Mouse (Mus musculus) MEL (cell line): ENCODE results near the gene Fxr1. TPM values are rescaled to one million over a fixed set of nuclear protein-coding genes. Genes with fewer than 3 reads are reported as not detected.
A peak's percentile ranks its signal among the peaks of the same experiment; 100 is the strongest.

Source experiments
- DNase-seq: peaks from one replicate; pipeline ENCODE4 v3.0.0; 2011; ENCODE audit warnings: low read depth, low spot score
- H3K27ac ChIP-seq: 2 replicates; pipeline ENCODE4 v1.5.1; 2012; ENCODE audit warnings: low read depth, mild to moderate bottlenecking, control low read depth, low read length, moderate library complexity; ENCODE audit not compliant: control insufficient read depth
- H3K27me3 ChIP-seq, 2 experiments: fragments of 150-350 bp in 1 of 2; sonication (generic) in 1 of 2; 2 replicates each; pipeline ENCODE4 v1.6.1; 2012; ENCODE audit warnings: low read length in 2 of 2, mild to moderate bottlenecking in 2 of 2, improper control_type of control experiment in 1 of 2, moderate library complexity in 1 of 2; ENCODE audit not compliant: insufficient read depth in 2 of 2, control insufficient read depth in 1 of 2
- H3K36me3 ChIP-seq, 2 experiments: 2 replicates each; pipeline ENCODE4 v1.6.1; 2012 to 2014; ENCODE audit warnings: low read length in 2 of 2, improper control_type of control experiment in 1 of 2, inconsistent platforms in 1 of 2, mild to moderate bottlenecking in 1 of 2; ENCODE audit not compliant: insufficient read depth in 2 of 2, control insufficient read depth in 1 of 2
- H3K4me1 ChIP-seq, 2 experiments: fragments of 150-350 bp in 1 of 2; sonication (generic) in 1 of 2; 2 replicates each; pipeline ENCODE4 v1.6.1; 2012; ENCODE audit warnings: low read length in 2 of 2, improper control_type of control experiment in 1 of 2, mild to moderate bottlenecking in 1 of 2; ENCODE audit not compliant: insufficient read depth in 2 of 2, control insufficient read depth in 1 of 2
- H3K4me3 ChIP-seq, 2 experiments: fragments of 150-350 bp in 1 of 2; sonication (generic) in 1 of 2; 2 replicates each; pipeline ENCODE4 v1.5.1; 2012; ENCODE audit warnings: low read depth in 2 of 2, low read length in 2 of 2, mild to moderate bottlenecking in 2 of 2, moderate library complexity in 2 of 2, control low read depth in 1 of 2, improper control_type of control experiment in 1 of 2; ENCODE audit not compliant: control insufficient read depth in 1 of 2, insufficient read depth in 1 of 2
- H3K79me2 ChIP-seq: 2 replicates; pipeline ENCODE4 v1.6.1; 2012; ENCODE audit warnings: mild to moderate bottlenecking, low read length, moderate library complexity; ENCODE audit not compliant: control insufficient read depth, poor library complexity, insufficient read depth
- H3K9ac ChIP-seq: 2 replicates; pipeline ENCODE4 v1.6.1; 2012; ENCODE audit warnings: low read depth, mild to moderate bottlenecking, control low read depth, low read length, moderate library complexity; ENCODE audit not compliant: control insufficient read depth, poor library complexity, severe bottlenecking
- H3K9me3 ChIP-seq: fragments of 150-350 bp; sonication (generic); replicated peaks from 2 replicates; pipeline ENCODE4 v1.6.1; 2012; ENCODE audit warnings: mild to moderate bottlenecking, low read length, improper control_type of control experiment, moderate library complexity; ENCODE audit not compliant: insufficient read depth
- CHD1 ChIP-seq: IDR thresholded peaks from 2 replicates; pipeline ENCODE4 v1.6.1; 2012; ENCODE audit warnings: low read depth, mild to moderate bottlenecking, inconsistent platforms, low read length, improper control_type of control experiment
- CHD2 ChIP-seq: IDR thresholded peaks from 2 replicates; pipeline ENCODE4 v1.6.1; 2011; ENCODE audit warnings: low read length, improper control_type of control experiment
- CTCF ChIP-seq, 3 experiments: IDR thresholded peaks in 2 of 3; conservative IDR thresholded peaks in 1 of 3; 2 replicates each; pipeline ENCODE4 v1.5.1; 2011 to 2012; ENCODE audit warnings: low read length in 3 of 3, low read depth in 2 of 3, mild to moderate bottlenecking in 2 of 3, improper control_type of control experiment in 1 of 3, inconsistent platforms in 1 of 3, mixed read lengths in 1 of 3, moderate library complexity in 1 of 3; ENCODE audit not compliant: control insufficient read depth in 1 of 3, insufficient read depth in 1 of 3, poor library complexity in 1 of 3, severe bottlenecking in 1 of 3
- E2F4 ChIP-seq: IDR thresholded peaks from 2 replicates; pipeline ENCODE4 v1.6.1; 2011; ENCODE audit warnings: low read depth, low read length, improper control_type of control experiment, borderline replicate concordance
- EP300 ChIP-seq, 2 experiments: IDR thresholded peaks; 2 replicates each; pipeline ENCODE4 v1.6.1; 2011; ENCODE audit warnings: improper control_type of control experiment in 2 of 2, low read length in 2 of 2, low read depth in 1 of 2, mild to moderate bottlenecking in 1 of 2
- ETS1 ChIP-seq: IDR thresholded peaks from 2 replicates; pipeline ENCODE4 v1.6.1; 2012; ENCODE audit warnings: low read depth, mild to moderate bottlenecking, inconsistent platforms, low read length, improper control_type of control experiment, moderate library complexity
- GABPA ChIP-seq: IDR thresholded peaks from 2 replicates; pipeline ENCODE4 v1.6.1; 2012; ENCODE audit warnings: low read depth, mild to moderate bottlenecking, inconsistent platforms, low read length, improper control_type of control experiment, moderate library complexity
- GATA1 ChIP-seq: IDR thresholded peaks from 2 replicates; pipeline ENCODE4 v1.6.1; 2011; ENCODE audit warnings: low read depth, low read length, improper control_type of control experiment
- HCFC1 ChIP-seq: IDR thresholded peaks from 2 replicates; pipeline ENCODE4 v1.6.1; 2012; ENCODE audit warnings: low read depth, mild to moderate bottlenecking, inconsistent platforms, low read length, improper control_type of control experiment, moderate library complexity
- JUND ChIP-seq: IDR thresholded peaks from 2 replicates; pipeline ENCODE4 v1.6.1; 2011; ENCODE audit warnings: low read depth, mild to moderate bottlenecking, improper control_type of control experiment, low read length
- MAFK ChIP-seq: IDR thresholded peaks from 2 replicates; pipeline ENCODE4 v1.6.1; 2011; ENCODE audit warnings: low read depth, mild to moderate bottlenecking, low read length, improper control_type of control experiment, borderline replicate concordance
- MAX ChIP-seq: IDR thresholded peaks from 2 replicates; pipeline ENCODE4 v1.6.1; 2011; ENCODE audit warnings: low read length, improper control_type of control experiment
- MAZ ChIP-seq: IDR thresholded peaks from 2 replicates; pipeline ENCODE4 v1.6.1; 2012; ENCODE audit warnings: low read depth, mild to moderate bottlenecking, inconsistent platforms, low read length, improper control_type of control experiment
- MEF2A ChIP-seq: IDR thresholded peaks from 2 replicates; pipeline ENCODE4 v1.6.1; 2014; ENCODE audit warnings: low read depth, mild to moderate bottlenecking, inconsistent platforms, low read length, improper control_type of control experiment; ENCODE audit not compliant: poor library complexity, insufficient replicate concordance, severe bottlenecking; ENCODE audit errors: extremely low read depth
- MXI1 ChIP-seq: IDR thresholded peaks from 2 replicates; pipeline ENCODE4 v1.6.1; 2011; ENCODE audit warnings: mild to moderate bottlenecking, low read depth, low read length, improper control_type of control experiment
- MYB ChIP-seq: IDR thresholded peaks from 2 replicates; pipeline ENCODE4 v1.6.1; 2011; ENCODE audit warnings: mild to moderate bottlenecking, low read depth, low read length, improper control_type of control experiment
- NELFE ChIP-seq: IDR thresholded peaks from 2 replicates; pipeline ENCODE4 v1.6.1; 2011; ENCODE audit warnings: low read depth, low read length, improper control_type of control experiment
- NRF1 ChIP-seq: IDR thresholded peaks from 2 replicates; pipeline ENCODE4 v1.6.1; 2014; ENCODE audit warnings: low read depth, mild to moderate bottlenecking, inconsistent platforms, low read length, improper control_type of control experiment, moderate library complexity; ENCODE audit not compliant: poor library complexity, insufficient read depth, severe bottlenecking
- POLR2AphosphoS5 ChIP-seq: IDR thresholded peaks from 2 replicates; pipeline ENCODE4 v1.6.1; 2012; ENCODE audit warnings: low read depth, borderline replicate concordance, mild to moderate bottlenecking, inconsistent platforms, low read length, moderate library complexity, mixed read lengths
- RAD21 ChIP-seq: IDR thresholded peaks from 2 replicates; pipeline ENCODE4 v1.6.1; 2011; ENCODE audit warnings: mild to moderate bottlenecking, low read depth, low read length, improper control_type of control experiment
- RCOR1 ChIP-seq: IDR thresholded peaks from 2 replicates; pipeline ENCODE4 v1.6.1; 2012; ENCODE audit warnings: low read depth, mild to moderate bottlenecking, inconsistent platforms, low read length, improper control_type of control experiment
- SIN3A ChIP-seq: IDR thresholded peaks from 2 replicates; pipeline ENCODE4 v1.6.1; 2012; ENCODE audit warnings: low read length, improper control_type of control experiment, inconsistent platforms
- SMC3 ChIP-seq: IDR thresholded peaks from 2 replicates; pipeline ENCODE4 v1.6.1; 2011; ENCODE audit warnings: low read depth, low read length, improper control_type of control experiment
- TBP ChIP-seq: IDR thresholded peaks from 2 replicates; pipeline ENCODE4 v1.8.0; 2011; ENCODE audit warnings: low read depth, low read length, improper control_type of control experiment
- TCF12 ChIP-seq: IDR thresholded peaks from 2 replicates; pipeline ENCODE4 v1.6.1; 2014; ENCODE audit warnings: low read depth, mild to moderate bottlenecking, inconsistent platforms, low read length, improper control_type of control experiment, moderate library complexity
- UBTF ChIP-seq: IDR thresholded peaks from 2 replicates; pipeline ENCODE4 v1.6.1; 2012; ENCODE audit warnings: low read depth, mild to moderate bottlenecking, inconsistent platforms, low read length, improper control_type of control experiment, moderate library complexity, borderline replicate concordance; ENCODE audit not compliant: insufficient read depth
- USF2 ChIP-seq, 2 experiments: IDR thresholded peaks; 2 replicates each; pipeline ENCODE4 v1.6.1; 2011 to 2012; ENCODE audit warnings: improper control_type of control experiment in 2 of 2, low read length in 2 of 2, borderline replicate concordance in 1 of 2, inconsistent platforms in 1 of 2, low read depth in 1 of 2, mild to moderate bottlenecking in 1 of 2; ENCODE audit not compliant: insufficient read depth in 1 of 2
- ZC3H11A ChIP-seq: IDR thresholded peaks from 2 replicates; pipeline ENCODE4 v1.6.1; 2012; ENCODE audit warnings: low read depth, mild to moderate bottlenecking, inconsistent platforms, low read length, improper control_type of control experiment
- ZKSCAN1 ChIP-seq: IDR thresholded peaks from 2 replicates; pipeline ENCODE4 v1.6.1; 2012; ENCODE audit warnings: low read depth, mild to moderate bottlenecking, inconsistent platforms, low read length, improper control_type of control experiment, moderate library complexity
- ZMIZ1 ChIP-seq: IDR thresholded peaks from 2 replicates; pipeline ENCODE4 v1.6.1; 2012; ENCODE audit warnings: low read depth, mild to moderate bottlenecking, inconsistent platforms, low read length, improper control_type of control experiment, moderate library complexity
- ZNF384 ChIP-seq: IDR thresholded peaks from 2 replicates; pipeline ENCODE4 v1.6.1; 2012; ENCODE audit warnings: low read depth, mild to moderate bottlenecking, inconsistent platforms, low read length, improper control_type of control experiment
- polyA plus RNA-seq, 2 experiments: library from polyadenylated mRNA; stranded (reverse) in 1 of 2; unstranded in 1 of 2; fragments of >175 nt in 1 of 2; fragments of >200 nt in 1 of 2; gene quantifications; 2 replicates each; pipeline versions ENCODE4 v1.2.1 to v1.2.4; 2012; ENCODE audit warnings: low replicate concordance in 2 of 2, low read depth in 1 of 2; ENCODE audit not compliant: insufficient read length in 2 of 2, insufficient read depth in 1 of 2, missing spikeins in 1 of 2
- total RNA-seq: library from RNA; depleted of rRNA; stranded (reverse); fragments of 300-350 nt; gene quantifications from 2 replicates; pipeline ENCODE4 v1.2.3, GENCODE M21; 2012

Fxr1 gene
- total and polyA plus RNA-seq, 3 experiments, result 92.8 to 123 (median 98.3) TPM

GRCm38 (mm10) chr3:34028935-34029334, 9.2 kb downstream of the Fxr1 start:
- Histone ChIP-seq H3K27me3 (no peaks in the 10 kb centered on the region), H3K9me3 (no peaks in the 10 kb centered on the region), H3K36me3 (peaks cover 2 to 76% of the 10 kb centered on the region in 2 experiments; a peak in 3 of 4 replicates), H3K9ac (no peak overlapping the region), H3K27ac (peak overlapping the region; percentile 28; the same call in 1 of the 2 replicates), H3K79me2 (peaks cover 77% of the 10 kb centered on the region), H3K4me3 (no peak overlapping the region), H3K4me1 (peaks cover 26 to 39% of the 10 kb centered on the region in 2 experiments)
- DNase-seq, result no peak
- TF ChIP-seq RCOR1 (peak; percentile 68), MAFK (no peak), TBP (no peak), POLR2AphosphoS5 (no peak), ZKSCAN1 (no peak), MAZ (no peak), MYB (peak; percentile 79), HCFC1 (no peak), JUND (no peak), CHD2 (no peak), GATA1 (peak; percentile 70), GABPA (no peak), ZNF384 (no peak), SMC3 (no peak), CTCF (IDR thresholded peaks at IDR 0.05 in 2 of 3, conservative IDR thresholded peaks at IDR 0.05 in 1 of 3; ENCODE audit: control insufficient read depth in 1 of 3, insufficient read depth in 1 of 3, low read depth in 2 of 3, low read length in 3 of 3, poor library complexity in 1 of 3, severe bottlenecking in 1 of 3) (no peak), USF2 (IDR thresholded peaks at IDR 0.05; ENCODE audit: borderline replicate concordance in 1 of 2, insufficient read depth in 1 of 2, low read depth in 1 of 2, low read length in 2 of 2) (no peak), ETS1 (0 out of 2 replicates have a peak, but pooled peaks have one; percentile 32), RAD21 (no peak), SIN3A (no peak; the same call in 1 of the 2 replicates), CHD1 (no peak), NELFE (no peak), EP300 (IDR thresholded peaks at IDR 0.05; ENCODE audit: low read depth in 1 of 2, low read length in 2 of 2) (peak; percentile 66 to 85), ZMIZ1 (no peak), MAX (no peak), E2F4 (no peak), NRF1 (no peak), UBTF (no peak), MEF2A (no peak), ZC3H11A (no peak), TCF12 (peak; percentile 42; the same call in 1 of the 2 replicates), MXI1 (no peak)
